Mouse (Mus musculus) C2C12 (cell line): ENCODE results near the gene Numa1.

Source experiments
- CTCF ChIP-seq: IDR thresholded peaks from one replicate; pipeline ENCODE4 v1.5.1; 2011; ENCODE audit not compliant: control insufficient read depth, insufficient read depth, insufficient read length
- FOSL1 ChIP-seq: IDR thresholded peaks from one replicate; pipeline ENCODE4 v1.8.0; 2011; ENCODE audit warnings: mild to moderate bottlenecking, low read length; ENCODE audit not compliant: poor library complexity, insufficient read depth, severe bottlenecking

GRCm38 (mm10) chr7:101918071-101918470, 15.8 kb upstream of the Numa1 start:
- TF ChIP-seq CTCF: peak; percentile 37
- no peak for TF ChIP-seq FOSL1
